Mouse (Mus musculus): ENCODE data around the gene Pde6h.
"Not testable (repeated sequence)": the region's sequence is repeated elsewhere in the genome, so short reads cannot be mapped to it uniquely, and the experiment has no call there.

Gene Pde6h

DNA sequence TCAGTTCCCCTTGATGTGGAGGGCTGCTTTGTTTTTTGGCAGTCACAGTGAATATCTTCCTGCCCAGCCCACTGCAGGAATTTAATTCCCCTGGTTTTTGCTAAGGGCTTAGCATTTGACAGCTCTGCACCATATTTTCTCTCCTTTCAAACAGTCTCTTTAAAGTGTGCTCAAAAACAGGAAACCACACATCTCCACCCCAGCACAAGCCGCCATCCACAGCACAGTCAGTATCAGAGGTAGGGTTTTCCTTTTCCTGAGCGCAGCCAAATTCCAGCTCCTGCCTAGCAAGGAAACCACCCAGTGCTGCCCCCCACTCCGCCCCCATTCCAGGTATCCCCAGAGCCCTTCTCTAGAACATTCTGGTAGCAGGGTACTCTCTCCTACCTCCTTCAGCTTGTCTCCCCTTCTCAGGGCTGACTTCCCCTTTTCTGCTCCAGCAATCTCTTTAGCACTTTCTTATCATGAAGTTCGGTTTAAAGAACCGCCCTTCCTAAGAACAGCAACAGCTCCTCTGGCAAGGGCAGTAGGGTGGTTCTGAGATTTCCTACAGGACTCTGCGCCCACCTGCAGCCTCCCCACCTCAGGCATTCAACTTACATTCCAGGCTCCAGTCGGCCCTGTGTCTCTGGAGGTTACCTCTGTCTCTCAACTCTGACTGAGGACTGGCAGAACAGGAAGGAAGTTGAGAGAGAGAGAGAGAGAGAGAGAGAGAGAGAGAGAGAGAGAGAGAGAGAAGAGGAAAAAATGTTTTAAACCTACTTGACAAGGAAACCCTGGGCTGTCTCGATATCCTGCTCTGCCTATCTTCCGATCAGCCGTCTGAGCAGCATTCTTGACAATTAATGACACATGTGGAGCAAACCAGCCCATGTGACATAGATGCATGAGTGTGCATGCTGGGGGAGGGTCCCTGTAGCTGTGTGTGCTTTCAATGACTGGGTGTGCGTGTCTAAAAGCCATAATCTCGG, 17.7 kb downstream of the Pde6h start, which contains the start of gene Arhgdib:
TSS of gene Arhgdib (minus strand) at position 849 of the 971 bp plus-strand sequence.
- no peak for DNase-seq

DNA sequence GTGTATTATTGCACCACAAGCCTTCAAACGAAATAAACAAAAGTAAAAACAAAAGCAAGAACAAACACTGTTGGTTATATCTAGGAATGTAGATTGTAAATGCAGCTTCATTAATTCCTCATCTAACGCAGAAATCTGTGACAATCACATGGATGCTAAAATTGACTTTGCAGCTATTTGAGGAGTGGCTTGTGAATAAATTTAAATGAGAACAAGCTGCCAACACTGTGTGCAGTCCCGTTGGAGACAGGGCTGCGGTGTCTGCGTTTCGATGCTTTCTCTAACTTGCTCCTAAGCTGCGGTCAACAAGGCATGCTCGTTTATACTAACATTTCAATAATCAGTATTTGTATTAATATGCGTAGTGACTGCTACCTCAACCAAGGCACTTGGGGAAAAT, 18.6 kb downstream of the Pde6h start:
- DNase-seq = no peak

DNA sequence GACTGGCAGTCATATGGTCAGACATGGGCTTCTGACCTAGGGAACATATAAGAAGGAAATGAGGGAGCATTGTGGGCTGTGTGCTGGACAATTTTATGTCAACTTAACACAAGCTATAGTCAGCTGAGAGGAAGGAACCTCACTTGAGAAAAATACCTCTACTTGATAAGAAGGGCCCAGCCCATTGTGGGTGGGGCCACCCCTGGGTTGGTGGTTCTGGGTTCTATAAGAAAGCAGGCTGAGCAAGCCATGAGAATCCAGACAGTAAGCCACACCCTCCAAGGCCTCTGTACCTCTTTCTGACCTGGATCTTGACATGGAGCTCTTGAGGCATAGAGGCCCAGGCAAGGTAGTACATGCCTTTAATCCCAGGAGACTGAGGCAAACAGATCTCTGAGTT, 19.8 kb downstream of the Pde6h start:
- DNase-seq = no peak

DNA sequence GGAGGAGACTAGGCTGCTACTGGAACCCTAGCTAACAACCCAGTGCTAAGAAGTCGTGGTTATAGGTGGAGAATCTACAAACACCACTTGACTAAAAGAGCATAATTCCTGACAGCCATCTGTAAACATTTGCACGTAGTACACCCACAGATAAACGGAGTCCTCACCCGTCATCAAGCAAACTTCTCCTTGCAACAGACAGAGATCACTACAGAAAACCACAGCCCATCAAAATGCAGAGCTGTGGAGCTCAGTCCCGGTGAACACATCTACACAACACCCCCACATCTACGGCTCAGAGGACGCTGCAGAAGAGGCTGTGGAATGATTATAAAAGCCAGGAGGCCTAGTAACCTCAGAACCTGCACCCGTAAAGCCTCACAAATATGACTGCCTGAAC, 20.9 kb downstream of the Pde6h start:
- no peak for DNase-seq

DNA sequence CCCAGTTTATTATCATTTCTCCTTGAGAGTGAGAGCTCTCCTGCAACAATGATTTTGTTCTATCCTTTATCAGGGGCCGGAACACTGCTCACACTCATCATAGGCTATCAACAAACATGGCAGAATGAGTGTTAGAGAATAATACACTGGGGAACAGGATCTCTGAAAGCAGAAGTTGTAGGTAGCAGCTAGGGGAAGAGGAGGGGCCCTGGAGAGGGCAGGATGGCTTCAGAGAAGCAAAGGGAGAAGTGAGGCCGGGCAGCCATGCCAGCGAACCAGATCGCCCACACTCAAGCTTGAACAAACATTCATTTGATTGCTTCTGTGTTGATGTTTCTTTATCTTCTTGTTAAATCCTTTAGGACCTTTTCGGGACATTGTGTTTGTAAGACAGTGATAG, 22.6 kb downstream of the Pde6h start:
- DNase-seq = no peak

DNA sequence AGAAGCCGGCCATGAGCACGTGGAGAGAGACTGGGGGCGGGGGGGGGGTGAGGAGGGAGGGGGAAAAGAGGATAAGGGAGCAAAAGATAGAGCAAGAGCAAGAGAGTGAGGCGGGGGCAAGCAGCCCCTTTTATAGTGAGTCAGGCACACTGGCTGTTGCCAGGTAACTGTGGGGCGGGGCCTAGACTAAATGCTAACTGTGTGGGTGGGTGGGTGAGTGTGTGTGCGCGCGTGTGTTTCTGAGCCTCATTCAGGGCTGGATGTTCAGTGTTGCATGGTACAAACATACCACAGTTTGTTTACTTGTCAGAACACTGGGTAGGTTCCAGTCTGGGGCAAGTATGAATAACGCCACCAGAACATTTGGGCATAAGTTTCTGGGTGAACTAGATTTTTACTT, 23.3 kb downstream of the Pde6h start:
- no peak for DNase-seq

DNA sequence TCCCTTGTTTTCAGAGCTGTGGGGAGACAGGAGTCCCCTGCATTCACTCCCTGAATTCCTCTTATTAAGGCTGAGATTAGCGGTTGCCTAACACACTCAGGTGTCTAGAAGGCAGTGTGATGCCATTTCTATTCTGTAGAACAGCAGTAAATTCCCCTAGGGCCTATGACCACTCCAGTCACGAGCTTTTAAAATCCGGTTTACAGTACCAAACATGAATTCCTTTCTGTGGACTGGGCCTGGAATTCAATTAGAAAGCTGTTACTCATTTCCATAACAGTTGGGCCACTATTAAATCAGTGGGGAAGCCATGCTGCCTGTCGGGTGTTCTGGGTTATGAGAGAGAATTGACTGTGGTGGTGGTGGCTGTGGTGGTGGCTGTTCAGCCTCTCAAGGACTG, 24.1 kb downstream of the Pde6h start:
- DNase-seq = no peak

DNA sequence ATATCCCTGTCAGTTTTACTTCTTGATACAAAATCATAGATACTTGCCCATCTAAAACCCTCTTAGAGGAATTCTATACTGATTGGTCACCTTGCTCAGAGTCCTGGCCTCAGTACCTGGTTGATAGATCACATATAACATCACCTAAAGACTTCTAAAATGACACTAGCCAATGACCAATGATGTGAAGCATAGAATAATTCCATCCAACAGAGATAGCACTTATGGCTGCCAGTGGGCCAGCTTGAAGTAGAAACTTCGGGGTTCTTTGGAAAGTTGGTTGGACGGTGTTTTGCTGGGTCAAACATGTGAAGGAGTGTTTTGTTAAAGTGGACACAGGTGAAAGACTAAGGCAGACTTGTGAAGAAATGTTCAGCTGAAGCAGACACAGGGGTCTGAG, 26.5 kb downstream of the Pde6h start:
- DNase-seq = no peak

DNA sequence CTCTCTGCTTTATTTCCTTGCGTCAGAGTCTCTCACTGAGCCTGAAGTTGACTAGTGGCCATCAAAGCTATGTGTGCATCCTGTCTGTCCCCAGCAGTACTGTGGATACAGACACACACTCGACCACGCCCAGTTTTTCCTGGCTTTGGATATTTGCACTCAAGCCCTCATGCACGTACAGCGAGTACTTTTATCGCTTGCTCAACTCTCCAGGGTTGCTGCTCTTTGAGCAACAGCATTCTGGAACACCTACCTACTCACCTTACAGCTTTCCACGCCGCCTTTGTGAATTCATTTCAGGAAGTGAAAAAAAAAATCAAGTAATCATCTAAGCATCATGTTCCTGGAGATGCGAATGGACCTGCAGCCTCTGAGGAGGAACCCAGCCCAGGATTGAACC, 29.3 kb downstream of the Pde6h start:
- no peak for DNase-seq

DNA sequence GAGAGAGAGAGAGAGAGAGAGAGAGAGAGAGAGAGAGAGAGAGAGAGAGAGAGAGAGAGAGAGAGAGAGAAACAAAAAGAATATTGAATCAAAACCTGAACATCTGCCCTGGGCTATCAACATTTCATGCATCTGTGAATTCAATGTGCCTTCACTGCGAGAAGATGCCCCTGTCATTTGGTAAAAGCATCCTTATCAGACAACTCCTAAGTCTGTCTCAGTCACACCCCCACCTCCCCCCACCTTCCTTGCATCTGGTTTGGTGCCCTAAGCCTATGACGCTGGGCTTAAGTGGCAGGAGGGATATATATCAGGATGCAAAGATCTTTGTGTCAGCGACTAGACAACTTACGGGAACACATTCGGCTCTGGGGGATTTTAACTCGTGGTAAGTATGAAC, 30.6 kb downstream of the Pde6h start:
- DNase-seq = no peak

DNA sequence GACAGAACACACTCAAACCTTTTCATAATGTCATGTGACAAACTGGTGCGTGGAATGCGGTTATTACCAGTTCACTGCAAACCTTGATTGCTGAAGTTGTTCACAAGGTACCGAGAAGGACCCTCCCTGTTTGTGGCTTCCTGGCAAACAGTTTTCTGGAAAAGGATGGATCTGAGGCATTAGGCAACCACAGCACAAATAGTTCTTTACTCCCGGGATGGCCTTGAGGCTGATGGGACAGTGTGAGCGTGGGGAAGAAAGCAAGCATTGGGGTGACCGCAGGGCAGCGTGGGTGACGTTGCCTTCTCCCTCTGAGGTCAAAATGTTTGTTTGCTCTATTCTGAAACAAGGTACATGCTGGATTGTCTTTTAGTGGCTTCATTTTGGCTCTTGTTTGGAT, 31.1 kb downstream of the Pde6h start:
- no peak for DNase-seq

DNA sequence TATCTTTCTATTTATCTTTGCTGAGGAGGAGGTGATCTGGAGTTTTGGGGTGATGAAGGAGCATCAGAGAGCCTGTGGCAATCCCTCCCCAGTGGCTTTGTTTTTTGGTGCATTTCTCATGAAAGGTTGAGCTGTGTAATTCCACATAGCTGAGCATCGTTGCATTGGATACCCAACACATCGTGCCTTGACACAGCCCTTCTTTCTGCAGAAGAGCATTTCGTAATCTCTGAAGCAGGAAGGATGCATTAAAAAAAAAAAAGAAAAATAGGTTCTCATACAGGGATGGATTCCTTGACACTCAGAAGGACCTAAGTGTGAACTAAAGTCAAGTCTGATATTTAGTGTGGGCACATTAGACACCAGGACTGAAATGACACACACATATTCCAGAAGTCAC, 31.6 kb downstream of the Pde6h start:
- no peak for DNase-seq

DNA sequence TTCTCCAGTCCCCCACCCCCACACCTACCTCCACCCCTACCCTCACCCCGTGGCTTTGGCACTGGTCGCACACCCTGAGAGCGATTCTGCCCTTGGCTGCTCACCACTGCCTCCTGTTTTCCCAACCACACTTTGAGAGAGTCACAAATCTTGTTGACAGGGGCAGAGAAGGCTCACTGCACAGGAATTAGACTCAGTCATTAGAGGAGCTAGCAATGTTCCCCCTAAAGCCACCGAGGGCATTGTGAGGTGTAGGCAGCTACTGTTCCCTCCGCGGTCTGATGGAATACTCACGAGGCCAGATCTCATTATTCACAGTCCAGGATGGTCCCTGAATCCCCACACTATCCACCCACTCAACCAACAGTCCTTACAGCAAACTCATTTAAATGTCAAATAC, 33.4 kb downstream of the Pde6h start:
- no peak for DNase-seq

DNA sequence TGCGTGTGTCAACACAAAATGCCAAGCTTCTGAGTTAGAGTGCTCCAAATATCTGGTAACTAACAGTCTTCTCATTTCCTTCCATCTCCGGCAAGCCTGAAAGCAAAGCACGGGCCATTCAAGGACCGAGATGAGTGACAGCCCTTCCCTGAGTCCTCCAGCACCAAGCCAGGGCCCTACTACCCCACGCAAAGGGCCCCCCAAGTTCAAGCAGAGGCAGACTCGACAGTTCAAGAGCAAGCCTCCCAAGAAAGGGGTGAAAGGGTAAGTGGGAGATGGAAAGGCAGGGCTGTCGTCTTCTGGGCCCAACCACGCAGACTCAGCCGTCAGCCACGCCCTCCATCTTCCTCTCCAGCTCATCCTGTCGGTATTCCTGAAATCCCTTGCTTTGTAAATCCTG, 35.5 kb downstream of the Pde6h start:
- no peak for DNase-seq

DNA sequence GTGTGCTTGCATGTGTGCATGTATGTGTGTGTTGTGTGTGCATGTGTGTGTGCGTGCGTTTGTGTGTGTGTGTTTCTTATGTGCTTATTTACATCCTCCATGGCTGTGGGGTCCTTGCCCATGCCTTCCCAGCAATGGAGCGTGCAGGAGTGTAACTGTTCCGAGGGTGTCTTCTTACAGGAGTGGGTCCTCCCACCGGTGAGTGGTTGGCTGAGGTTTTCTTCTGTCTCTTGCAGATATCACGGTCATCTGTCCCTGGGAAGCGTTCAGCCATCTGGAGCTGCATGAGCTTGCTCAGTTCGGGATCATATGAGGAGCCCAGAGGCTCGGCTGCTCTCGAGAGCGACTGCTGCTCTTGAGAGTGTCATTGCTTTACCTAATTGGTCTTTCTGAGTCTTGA, 39.3 kb downstream of the Pde6h start:
- no peak for DNase-seq

DNA sequence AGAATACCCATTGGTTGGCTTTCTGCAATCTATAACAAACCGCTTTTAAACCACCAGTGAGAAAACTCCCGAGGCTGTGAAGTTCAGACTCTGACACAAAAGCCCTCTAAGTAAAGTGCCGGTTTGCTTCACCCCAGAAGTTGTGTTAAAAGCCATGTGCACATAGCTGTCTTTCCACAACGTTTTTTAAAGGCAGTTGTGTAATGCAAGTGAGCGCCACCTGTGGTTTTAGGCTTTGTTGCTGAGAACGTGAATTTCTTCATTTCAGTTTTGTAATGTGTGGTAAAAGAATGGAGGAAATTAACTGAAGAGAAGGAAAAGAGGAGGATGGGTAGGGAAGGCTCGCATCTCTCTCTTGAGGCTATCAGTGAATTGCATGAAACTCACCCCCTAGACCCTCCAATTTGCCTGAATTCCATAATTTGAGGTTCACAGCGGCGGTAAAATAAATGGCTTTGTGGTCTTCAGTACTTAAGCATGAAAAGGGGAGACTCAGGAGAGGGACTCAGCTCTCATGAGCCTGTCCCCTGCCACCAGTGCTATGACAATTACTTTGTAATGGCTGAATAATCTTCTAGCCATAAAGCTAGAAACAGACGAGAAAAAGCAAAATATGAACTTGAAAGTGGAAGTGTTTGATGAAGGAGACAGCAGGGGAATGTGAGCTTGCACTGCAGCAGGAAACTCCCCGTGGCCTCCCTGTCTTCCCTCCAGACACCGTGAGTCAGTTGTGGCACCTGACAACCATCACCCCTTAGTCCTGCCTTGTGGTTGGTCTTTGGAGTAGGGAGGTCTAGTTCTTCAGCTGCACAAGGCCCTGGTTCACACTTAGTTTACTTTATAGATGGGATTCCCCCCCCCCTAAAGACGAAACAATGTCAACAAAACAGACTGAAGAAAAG, 41.2 kb downstream of the Pde6h start:
- DNase-seq = no peak

DNA sequence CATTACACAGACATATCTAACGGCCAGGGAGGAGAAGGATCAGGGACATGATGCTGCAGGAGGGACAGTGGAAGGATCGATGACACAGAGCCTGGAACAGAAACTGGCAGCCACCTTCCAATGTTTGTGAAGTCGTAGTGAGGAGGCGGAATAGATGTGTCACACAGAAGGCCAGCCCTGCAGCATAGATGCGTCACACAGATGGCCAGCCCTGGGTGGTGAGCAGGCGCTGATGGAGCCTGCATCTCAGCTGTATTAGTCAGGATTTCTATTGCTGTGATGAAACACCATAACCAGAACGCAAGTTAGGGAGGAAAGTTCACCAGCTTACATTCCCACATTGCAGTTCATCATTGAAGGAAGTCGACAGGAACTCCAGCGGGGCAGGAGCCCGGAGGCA, 42.3 kb downstream of the Pde6h start:
- peak; percentile 61 for DNase-seq

DNA sequence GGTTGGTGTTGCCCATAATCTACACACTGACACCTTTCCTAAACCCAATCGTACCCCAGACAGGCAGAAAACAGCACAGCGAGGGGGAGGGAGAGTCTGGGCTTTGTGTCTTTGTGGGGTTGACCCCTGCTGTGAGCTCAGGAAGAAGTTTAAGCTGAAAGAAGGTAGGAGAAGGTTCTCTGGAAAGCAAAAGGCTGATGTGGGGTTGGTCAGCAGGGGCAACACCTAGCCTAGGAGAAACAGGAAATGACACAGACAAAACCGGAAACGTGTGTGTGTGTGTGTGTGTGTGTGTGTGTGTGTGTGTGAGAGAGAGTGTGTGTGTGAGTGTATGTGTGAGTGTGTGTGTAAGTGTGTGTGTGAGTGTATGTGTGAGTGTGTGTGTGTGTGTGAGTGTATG, 43.8 kb downstream of the Pde6h start:
- DNase-seq = no peak

DNA sequence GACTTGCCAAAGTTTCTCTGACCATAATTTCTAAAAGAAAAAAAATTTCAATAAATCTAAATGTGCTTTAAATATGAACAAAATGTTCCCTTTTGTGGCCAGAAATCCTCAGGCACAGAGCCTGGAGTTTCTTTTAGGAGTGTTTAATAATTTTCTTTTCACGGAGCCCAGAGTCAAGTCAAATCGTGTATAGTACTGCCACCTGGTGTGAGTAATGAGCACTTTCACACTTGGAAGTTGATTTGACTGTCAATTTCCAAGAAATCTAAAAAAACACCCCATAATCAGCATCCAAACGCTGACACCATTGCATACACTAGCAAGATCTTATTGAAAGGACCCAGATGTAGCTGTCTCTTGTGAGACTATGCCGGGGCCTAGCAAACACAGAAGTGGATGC, 45.2 kb downstream of the Pde6h start:
- not testable (repeated sequence) for DNase-seq

DNA sequence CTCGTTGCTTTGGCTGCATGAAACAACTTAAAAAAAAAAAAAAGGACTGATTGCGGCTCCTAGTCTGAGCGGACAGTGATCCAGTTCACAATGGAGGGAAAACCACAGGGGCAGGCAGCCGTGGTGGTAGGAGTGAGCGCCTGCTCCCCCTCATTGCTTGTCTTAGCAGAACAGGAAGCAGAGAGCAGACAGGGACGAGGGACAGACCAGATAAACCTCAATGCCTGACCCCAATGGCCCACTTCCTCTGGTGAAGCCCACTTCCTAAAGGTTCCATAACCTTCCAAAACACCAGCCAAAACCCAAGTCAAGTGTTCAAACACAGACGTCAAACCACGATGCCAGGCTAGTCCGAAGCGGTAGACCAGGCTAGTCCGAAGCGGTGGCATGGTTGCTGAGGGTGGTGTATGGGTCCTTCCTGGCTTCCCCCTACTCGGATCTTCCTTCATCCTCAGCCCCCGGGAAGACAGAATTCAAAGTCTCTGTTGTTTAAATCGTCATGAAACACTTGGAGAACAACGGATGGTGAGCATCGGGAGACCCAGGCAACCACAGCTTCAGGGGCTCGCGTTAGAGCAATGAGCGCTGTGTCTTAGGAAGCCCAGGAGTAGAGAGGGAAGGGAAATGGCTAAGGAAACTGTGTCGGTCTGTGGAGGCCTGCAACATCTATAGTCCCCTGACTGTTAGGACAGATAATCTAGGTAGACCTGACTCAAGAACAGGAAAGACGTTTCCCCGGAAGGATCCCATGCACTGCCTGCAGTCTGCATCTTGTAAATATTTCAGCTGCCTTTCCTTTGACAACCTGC, 55.8 kb downstream of the Pde6h start:
- no peak for DNase-seq

DNA sequence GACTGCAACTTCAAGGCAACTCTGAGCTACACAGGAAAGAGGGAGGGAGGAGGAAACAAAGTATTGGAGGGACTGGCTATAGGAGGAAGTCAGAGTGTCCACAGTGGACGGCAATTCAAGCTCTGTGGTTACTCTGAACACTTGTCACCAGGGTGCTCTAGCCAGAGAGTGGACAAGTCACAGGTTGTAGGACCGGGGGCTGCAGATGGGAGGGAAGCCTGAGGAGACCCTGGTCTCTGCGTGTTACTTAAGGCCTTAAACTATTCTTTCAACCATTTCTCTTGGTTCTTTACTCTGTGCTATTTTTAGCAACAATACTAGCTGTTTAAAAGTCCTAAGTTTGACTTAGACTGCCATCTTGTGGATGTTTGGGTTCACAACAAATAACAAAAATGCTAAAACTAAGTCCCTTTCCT, 56.7 kb downstream of the Pde6h start:
- peak; percentile 25 for DNase-seq

DNA sequence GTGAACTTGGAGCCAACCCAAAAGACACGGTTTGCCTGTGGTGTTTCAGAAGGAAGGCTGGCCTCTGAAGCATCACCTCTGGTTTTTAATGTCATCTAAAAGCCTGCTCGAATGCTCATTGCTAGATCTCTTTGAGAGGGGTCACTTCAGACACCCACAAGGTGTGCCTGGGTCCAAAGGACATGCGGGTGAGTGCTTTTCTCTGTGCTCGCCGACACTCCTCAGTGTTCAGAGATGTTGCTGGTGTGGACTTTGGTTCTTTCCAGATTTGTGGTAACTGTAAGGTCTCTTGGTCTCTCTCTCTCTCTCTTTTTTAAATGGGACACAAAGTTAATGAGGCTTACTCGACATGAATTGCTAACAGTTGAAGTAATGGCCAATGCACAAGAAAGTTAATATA, 58.9 kb downstream of the Pde6h start:
- no peak for DNase-seq

DNA sequence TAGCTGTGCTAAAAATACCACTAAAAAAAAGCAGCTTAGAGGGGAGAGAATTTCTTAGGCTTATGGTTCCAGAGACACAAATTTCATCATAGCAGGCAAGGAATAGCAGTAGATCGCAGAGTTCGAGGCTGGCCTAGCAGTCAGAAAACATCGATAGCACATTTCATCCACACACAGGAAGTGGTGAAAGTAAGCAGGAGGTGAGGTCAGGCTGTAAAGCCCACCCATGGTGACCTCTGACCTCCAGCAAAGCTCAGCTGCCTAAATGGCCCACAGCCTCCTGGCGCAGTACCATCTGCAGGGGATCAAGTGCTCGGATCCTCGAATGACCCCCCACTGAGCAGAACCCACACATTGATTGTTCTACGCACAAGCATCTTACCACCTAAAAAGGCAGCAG, 59.6 kb downstream of the Pde6h start:
- DNase-seq = no peak

Data from layer of hippocampus, adult 9-11 months (tissue).